Mouse (Mus musculus) testis, adult 10 weeks (tissue): ENCODE results near the gene Gm4070. TPM values are rescaled to one million over a fixed set of nuclear protein-coding genes. Genes with fewer than 3 reads are reported as not detected.

ENCODE experiments used
- polyA plus RNA-seq: library from polyadenylated mRNA; stranded (reverse); fragments of 350-450 nt; fragmentation: Illumina TruSeq; extraction: RNeasy Lipid Tissue Mini Kit (QIAGEN cat#74804); gene quantifications from one replicate; pipeline ENCODE4 v1.2.3, GENCODE M21; 2014; ENCODE audit warnings: low read depth, low replicate concordance

Gm4070 gene
- polyA plus RNA-seq: 1.4 TPM

DNA sequence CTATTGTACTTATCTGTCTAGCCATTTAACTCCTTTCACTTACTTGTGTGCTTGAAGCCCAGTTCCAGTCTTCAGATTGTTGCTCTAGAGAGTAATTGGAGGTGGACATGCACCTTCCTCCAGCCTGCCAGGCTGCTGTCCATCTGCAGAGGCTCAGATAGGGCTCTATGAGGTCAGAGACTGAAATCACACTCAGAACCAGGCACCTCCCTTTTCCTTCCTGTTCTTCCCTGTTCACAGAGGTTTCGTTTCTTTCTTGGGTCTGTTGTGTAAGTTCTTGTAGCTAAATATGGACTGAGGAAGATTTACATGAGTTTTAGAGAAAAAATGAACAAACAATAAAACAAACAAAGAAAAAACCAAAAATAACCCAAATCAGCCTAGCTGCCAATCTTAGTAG, at the start of gene Gm4070:
Gene Gm4070, minus strand, starts transcription at position 156 of the 400 bp plus-strand sequence.

Other genes starting within 250 kb of the Gm4070 start
- gene Ilk, start 217.4 kb downstream of the Gm4070 start, polyA plus RNA-seq: 17.2 TPM
- 9.8 TPM for gene Rrp8, start 216.6 kb downstream of the Gm4070 start, polyA plus RNA-seq
- 21.1 TPM for gene Taf10, start 209.6 kb downstream of the Gm4070 start, polyA plus RNA-seq
- gene Tpp1, start 201.7 kb downstream of the Gm4070 start, polyA plus RNA-seq: 9.5 TPM
- gene Dchs1, start 166.3 kb downstream of the Gm4070 start, polyA plus RNA-seq: 0.10 TPM
- gene Mrpl17, start 142.9 kb downstream of the Gm4070 start, polyA plus RNA-seq: 10.1 TPM